Mouse (Mus musculus) heart, embryonic 11.5 days (tissue): ENCODE measurements around the gene Cdkn2aipnl. TPM values are rescaled to one million over a fixed set of nuclear protein-coding genes. Genes with fewer than 3 reads are reported as not detected.

ENCODE experiments used
- ATAC-seq: fragments of 200-750 bp; cut with Nextera tagmentation; replicated peaks from 2 replicates; pipeline ENCODE4 v1.8.0; 2017; ENCODE audit warnings: moderate library complexity; ENCODE audit not compliant: insufficient number of reproducible peaks, low FRiP score, low TSS enrichment
- H3K27ac ChIP-seq: fragments of 300-500 bp; sonication (generic); 2 replicates; pipeline ENCODE4 v1.5.1; 2014; ENCODE audit warnings: mild to moderate bottlenecking, low read depth, low read length
- H3K27me3 ChIP-seq: fragments of 300-500 bp; sonication (generic); 2 replicates; pipeline ENCODE4 v1.6.1; 2014; ENCODE audit warnings: mild to moderate bottlenecking, low read length, mixed read lengths; ENCODE audit not compliant: control insufficient read depth, insufficient read depth
- H3K36me3 ChIP-seq: fragments of 300-500 bp; sonication (generic); 2 replicates; pipeline ENCODE4 v1.6.1; 2014; ENCODE audit warnings: mild to moderate bottlenecking, low read length, moderate library complexity, mixed read lengths; ENCODE audit not compliant: control insufficient read depth, insufficient read depth
- H3K4me1 ChIP-seq: fragments of 300-500 bp; sonication (generic); 2 replicates; pipeline ENCODE4 v1.6.1; 2014; ENCODE audit warnings: low read length; ENCODE audit not compliant: control insufficient read depth, insufficient read depth
- H3K4me2 ChIP-seq: fragments of 300-500 bp; sonication (generic); 2 replicates; pipeline ENCODE4 v1.6.1; 2014; ENCODE audit warnings: mild to moderate bottlenecking, moderate library complexity
- H3K4me3 ChIP-seq: fragments of 300-500 bp; sonication (generic); 2 replicates; pipeline ENCODE4 v1.5.1; 2014; ENCODE audit warnings: low read depth, low read length
- H3K9ac ChIP-seq: fragments of 300-500 bp; sonication (generic); 2 replicates; pipeline ENCODE4 v1.6.1; 2014; ENCODE audit warnings: mild to moderate bottlenecking, low read depth, low read length, moderate library complexity
- H3K9me3 ChIP-seq: fragments of 300-500 bp; sonication (generic); replicated peaks from 2 replicates; pipeline ENCODE4 v1.6.1; 2016; ENCODE audit warnings: low read length; ENCODE audit not compliant: control insufficient read depth
- WGBS: fragments of 180-500 bp; shearing (Covaris S2); extraction: QIAGEN DNeasy Blood & Tissue Kit; methylation state at CpG from one replicate; pipeline ENCODE4 v1.1.7; 2014; ENCODE audit not compliant: insufficient replicate concordance; 5-methylcytosine and 5-hydroxymethylcytosine counted together
- polyA plus RNA-seq: library from polyadenylated mRNA; unstranded; fragments of >200 nt; fragmentation: Nextera tagmentation; extraction: Ambion mirVana; gene quantifications from 2 replicates; pipeline ENCODE4 v1.2.1, GENCODE M21; 2014

Gene Cdkn2aipnl
- polyA plus RNA-seq, 1 experiment from 2014 or later: 78.3 TPM

DNA sequence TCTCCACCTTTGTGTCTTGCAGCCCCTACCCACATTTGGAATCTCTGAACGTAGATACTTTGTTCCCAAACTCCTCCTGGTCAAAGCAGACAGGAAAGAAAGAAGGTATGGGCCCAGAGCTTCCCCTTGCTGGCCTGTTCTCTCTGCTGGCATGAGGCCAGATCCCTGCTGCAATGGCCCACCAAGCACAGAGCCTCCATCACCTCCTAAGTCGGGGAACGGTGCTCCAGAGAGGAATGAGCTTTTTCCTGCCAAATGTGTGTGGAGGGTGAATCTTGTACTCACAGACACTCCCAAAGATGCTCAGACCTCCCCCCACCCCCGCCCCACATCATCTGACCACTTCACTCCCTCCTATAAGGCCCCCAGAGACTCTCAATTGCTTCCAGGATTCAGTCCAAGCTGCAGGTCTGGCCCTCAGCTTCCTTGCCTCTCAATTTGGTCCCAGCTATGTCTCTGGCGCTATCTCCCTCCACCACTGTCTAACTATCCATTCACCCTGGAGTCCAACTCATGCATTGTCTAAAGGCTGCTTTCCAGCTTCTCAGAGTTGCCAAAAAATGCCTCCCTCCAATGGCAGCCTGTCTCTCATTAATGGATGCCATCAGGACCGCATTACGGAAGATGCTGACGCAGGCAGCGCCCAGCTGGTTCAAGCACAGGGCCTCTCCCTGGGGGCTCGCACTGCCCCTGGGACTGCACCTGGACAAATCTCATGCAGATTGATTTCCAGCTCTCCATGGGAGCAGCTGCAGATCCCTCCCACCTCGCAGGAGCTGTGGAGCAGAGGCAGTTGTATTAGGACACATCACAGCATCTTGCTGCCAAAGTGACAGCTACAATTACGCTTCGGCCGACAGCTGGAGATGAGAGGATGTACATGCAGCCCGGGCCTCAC is 24.6 kb upstream of the Cdkn2aipnl start:
- Histone ChIP-seq H3K4me2 (no peak overlapping the region), H3K27ac (no peak overlapping the region)

DNA sequence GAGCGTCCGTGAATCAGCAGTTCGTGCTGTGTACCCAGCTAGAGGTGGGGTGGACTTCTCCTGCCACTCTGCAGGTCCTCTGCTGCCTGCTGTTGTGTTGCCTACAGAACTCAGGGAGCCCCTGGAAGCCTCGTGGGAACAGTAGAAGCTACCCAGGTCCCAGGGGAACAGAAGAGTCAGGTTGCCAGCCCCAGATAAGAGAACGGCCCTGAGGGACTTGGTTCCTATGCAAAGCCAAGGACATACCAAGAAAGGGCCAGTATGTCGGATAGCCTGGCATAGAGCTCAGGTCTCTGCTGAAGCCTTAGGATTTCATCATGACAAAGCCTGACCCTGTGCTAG is 24.0 kb upstream of the Cdkn2aipnl start:
- Histone ChIP-seq H3K4me1 (peaks cover 14% of the 10 kb centered on the region), H3K9ac (no peak overlapping the region; the same call in 1 of the 2 replicates), H3K4me3 (no peak overlapping the region), H3K27ac (no peak overlapping the region), H3K27me3 (0 out of 2 replicates have a peak, but pooled peaks cover 3% of the 10 kb centered on the region), H3K4me2 (no peak overlapping the region), H3K9me3 (no peaks in the 10 kb centered on the region), H3K36me3 (no peaks in the 10 kb centered on the region)
- 48% methylated on average over 6 of the region's 6 CpGs for WGBS
- no peak for ATAC-seq

More for the DNA sequence above, 24.6 kb upstream of the Cdkn2aipnl start:
- no peak overlapping the region for H3K4me3 ChIP-seq
- H3K9me3 ChIP-seq: no peaks in the 10 kb centered on the region
- H3K27me3 ChIP-seq: 0 out of 2 replicates have a peak, but pooled peaks cover 3% of the 10 kb centered on the region
- no peaks in the 10 kb centered on the region for H3K36me3 ChIP-seq
- peaks cover 14% of the 10 kb centered on the region for H3K4me1 ChIP-seq
- H3K9ac ChIP-seq: no peak overlapping the region; the same call in 1 of the 2 replicates
- WGBS: 70% methylated on average over 15 of the region's 15 CpGs
- no peak for ATAC-seq

DNA sequence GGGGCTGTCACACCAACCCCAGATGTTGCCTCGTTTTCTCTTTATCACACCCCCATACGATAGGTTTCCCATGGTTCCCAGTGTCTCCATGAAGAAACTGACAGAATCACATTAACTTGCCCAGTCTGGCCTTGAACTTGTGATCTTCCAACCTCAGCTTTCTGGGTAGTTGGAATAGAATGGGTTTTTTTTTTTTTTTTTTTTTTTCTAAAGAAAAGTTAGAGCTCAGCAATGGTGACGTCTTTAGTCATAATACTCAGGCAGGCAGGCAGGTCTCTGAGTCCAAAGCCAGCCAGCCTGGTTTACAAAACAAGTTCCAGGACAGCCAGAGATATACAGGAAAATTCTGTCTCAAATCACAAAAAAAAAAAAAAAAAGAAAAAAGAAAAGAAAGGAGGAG is 23.2 kb upstream of the Cdkn2aipnl start:
- Histone ChIP-seq H3K9me3 (no peaks in the 10 kb centered on the region), H3K4me2 (no peak overlapping the region), H3K9ac (no peak overlapping the region), H3K36me3 (no peaks in the 10 kb centered on the region), H3K4me1 (peaks cover 14% of the 10 kb centered on the region), H3K4me3 (no peak overlapping the region), H3K27ac (no peak overlapping the region), H3K27me3 (0 out of 2 replicates have a peak, but pooled peaks cover 3% of the 10 kb centered on the region)
- WGBS: 87% methylated on average over 3 of the region's 3 CpGs
- no peak for ATAC-seq

DNA sequence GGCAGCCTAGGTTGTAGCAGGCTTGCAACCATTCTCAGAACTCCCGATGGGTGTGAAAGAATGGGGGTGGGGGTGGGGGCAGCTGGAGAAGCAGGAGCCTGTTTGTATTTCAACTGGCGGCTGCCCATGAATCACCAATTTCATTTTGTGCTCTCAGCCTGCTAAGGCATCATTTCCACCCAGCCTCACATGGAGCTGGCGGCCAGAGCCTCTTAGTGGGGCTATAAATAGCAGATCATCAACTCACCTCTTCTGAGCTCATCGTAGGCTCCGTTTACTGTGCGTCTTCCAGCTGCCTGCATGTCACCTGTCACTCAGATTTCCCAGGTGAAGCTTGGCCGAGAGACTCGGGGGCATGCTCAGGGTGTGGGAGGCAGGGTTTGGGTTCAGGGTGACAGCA is 21.9 kb upstream of the Cdkn2aipnl start:
- Histone ChIP-seq H3K27me3 (0 out of 2 replicates have a peak, but pooled peaks cover 3% of the 10 kb centered on the region), H3K36me3 (no peaks in the 10 kb centered on the region), H3K27ac (peak overlapping the region; percentile 82), H3K9ac (peak overlapping the region; percentile 49; the same call in 1 of the 2 replicates), H3K9me3 (no peaks in the 10 kb centered on the region), H3K4me2 (peak overlapping the region; percentile 42), H3K4me3 (no peak overlapping the region), H3K4me1 (peaks cover 14% of the 10 kb centered on the region)
- ATAC-seq: no peak
- 16% methylated on average over 8 of the region's 8 CpGs for WGBS

DNA sequence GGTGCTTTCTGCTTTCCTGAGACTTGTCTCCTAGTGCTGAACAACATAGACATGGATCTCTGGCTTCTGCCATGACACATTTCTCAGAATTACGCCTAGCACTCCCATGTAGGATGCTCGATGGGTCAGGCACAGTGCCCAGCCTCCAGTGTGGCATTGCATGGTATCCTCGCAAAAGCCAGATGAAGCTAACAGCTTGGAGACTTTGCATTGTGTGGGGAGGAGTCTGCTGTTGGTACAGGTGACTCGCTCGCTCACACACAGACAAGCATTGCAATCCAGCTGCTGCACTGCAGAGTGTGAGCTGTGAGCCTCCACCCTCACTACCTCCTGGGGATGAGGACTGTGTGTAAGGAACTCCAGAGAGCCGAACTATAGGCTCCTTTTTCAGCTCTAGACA is 21.3 kb upstream of the Cdkn2aipnl start:
- Histone ChIP-seq H3K4me2 (no peak overlapping the region; the same call in 1 of the 2 replicates), H3K27me3 (0 out of 2 replicates have a peak, but pooled peaks cover 3% of the 10 kb centered on the region), H3K4me3 (no peak overlapping the region), H3K36me3 (no peaks in the 10 kb centered on the region), H3K9me3 (no peaks in the 10 kb centered on the region), H3K9ac (no peak overlapping the region), H3K27ac (peak overlapping the region; percentile 82), H3K4me1 (peaks cover 14% of the 10 kb centered on the region)
- WGBS: 68% methylated on average over 6 of the region's 6 CpGs
- ATAC-seq: no peak

DNA sequence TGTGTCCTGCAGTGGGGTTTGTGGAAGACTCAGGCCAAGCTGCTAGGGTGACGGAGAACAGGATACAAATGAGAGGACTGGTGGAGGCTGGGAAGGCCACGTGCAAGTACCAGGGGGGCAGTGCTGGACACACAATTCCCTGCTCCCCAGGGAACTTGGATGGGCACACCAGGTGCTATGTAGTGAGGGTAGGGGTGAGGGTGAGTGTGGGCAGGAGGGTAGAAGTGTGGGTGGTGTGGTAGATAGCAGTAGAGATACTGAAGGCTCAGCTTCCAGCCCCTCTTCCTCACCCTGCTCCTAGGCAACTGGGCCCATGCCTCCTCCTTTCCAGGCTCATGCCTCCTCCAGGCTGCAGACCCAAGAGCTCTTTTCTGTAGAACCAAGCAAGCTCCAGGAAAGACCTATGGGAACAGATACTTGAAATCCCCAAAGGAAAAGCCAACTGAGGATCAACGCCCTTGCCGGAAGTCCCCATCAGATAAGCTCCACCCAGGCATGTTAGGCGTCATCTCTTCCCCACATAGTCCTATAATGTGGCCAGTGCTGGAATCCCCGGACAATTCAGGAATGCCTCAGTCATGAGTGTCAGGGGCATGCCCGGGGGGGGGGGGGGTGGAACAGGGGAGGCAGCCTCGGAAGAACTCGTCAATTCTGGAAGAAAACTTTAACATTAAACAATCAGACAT is 18.2 kb upstream of the Cdkn2aipnl start:
- Histone ChIP-seq H3K36me3 (no peaks in the 10 kb centered on the region), H3K4me3 (no peak overlapping the region), H3K4me2 (no peak overlapping the region), H3K9me3 (no peaks in the 10 kb centered on the region), H3K4me1 (peaks cover 18% of the 10 kb centered on the region), H3K27ac (no peak overlapping the region), H3K9ac (no peak overlapping the region), H3K27me3 (no peaks in the 10 kb centered on the region)
- ATAC-seq: no peak
- 46% methylated on average over 9 of the region's 9 CpGs for WGBS

DNA sequence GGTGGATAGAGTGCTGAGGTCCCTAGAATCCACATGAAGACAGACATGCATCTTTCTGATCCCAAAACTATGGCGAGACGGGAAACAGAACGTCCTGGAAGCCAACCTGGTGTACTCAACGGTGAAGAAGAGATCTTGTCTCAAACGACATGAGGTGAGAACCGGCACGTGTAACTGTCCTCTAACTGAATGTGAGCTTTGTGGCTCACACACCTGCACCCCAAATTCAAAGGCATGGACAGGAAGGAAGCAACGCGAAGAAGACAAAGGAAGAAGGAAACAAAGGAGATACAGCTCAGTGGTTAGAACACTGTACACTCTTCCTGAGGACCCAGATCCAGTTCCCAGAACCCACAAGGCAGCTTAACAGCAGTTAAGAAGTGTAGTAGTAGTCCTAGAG is 17.5 kb upstream of the Cdkn2aipnl start:
- no peak overlapping the region for H3K27ac ChIP-seq
- no peak overlapping the region for H3K9ac ChIP-seq
- no peaks in the 10 kb centered on the region for H3K27me3 ChIP-seq
- peaks cover 15% of the 10 kb centered on the region for H3K4me1 ChIP-seq
- no peaks in the 10 kb centered on the region for H3K9me3 ChIP-seq
- H3K36me3 ChIP-seq: no peaks in the 10 kb centered on the region
- H3K4me2 ChIP-seq: no peak overlapping the region
- 83% methylated on average over 9 of the region's 9 CpGs for WGBS
- ATAC-seq: no peak
- H3K4me3 ChIP-seq: no peak overlapping the region

DNA sequence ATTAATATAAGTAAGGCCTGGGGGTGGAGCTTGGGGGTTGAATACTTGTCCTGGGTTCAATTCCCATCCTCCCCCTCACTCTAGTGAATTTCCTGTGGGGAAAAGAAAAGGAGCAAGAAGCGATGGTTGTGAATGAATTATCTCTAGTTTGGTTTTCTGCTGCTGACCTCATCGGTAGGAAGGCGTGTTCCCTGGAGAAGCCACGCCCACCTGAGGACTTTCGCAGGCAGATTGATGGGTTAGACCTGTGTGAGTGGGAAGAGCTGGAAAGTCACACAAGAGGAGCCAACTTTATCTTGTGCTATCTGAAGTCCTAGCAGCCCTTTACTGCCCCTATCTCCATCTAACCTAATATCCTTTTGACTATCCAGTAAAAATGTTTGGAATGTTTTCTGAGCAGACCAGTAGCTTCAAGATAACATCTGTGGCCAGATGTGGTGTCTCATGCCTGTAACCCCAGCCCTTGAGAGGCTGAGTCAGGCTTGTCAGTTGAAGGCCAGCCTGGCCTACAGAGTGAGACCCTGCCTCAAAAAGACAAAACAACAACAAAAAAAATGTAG is 15.5 kb upstream of the Cdkn2aipnl start:
- Histone ChIP-seq H3K4me2 (no peak overlapping the region), H3K9ac (no peak overlapping the region), H3K27me3 (peaks cover 8% of the 10 kb centered on the region), H3K4me1 (peaks cover 9% of the 10 kb centered on the region; the same call in 1 of the 2 replicates), H3K9me3 (no peaks in the 10 kb centered on the region), H3K4me3 (no peak overlapping the region), H3K27ac (no peak overlapping the region), H3K36me3 (no peaks in the 10 kb centered on the region)
- no peak for ATAC-seq
- 35% methylated on average over 5 of the region's 5 CpGs for WGBS
